Mouse (Mus musculus): ENCODE data around the gene Lsm5. TPM values are rescaled to one million over a fixed set of nuclear protein-coding genes. Genes with fewer than 3 reads are reported as not detected.
A peak's percentile ranks its signal among the peaks of the same experiment; 100 is the strongest.

Gene Lsm5
- polyA plus RNA-seq (2014; fragmentation: Nextera tagmentation; extraction: Ambion mirVana): 172 and 177 TPM in 2 replicates

DNA sequence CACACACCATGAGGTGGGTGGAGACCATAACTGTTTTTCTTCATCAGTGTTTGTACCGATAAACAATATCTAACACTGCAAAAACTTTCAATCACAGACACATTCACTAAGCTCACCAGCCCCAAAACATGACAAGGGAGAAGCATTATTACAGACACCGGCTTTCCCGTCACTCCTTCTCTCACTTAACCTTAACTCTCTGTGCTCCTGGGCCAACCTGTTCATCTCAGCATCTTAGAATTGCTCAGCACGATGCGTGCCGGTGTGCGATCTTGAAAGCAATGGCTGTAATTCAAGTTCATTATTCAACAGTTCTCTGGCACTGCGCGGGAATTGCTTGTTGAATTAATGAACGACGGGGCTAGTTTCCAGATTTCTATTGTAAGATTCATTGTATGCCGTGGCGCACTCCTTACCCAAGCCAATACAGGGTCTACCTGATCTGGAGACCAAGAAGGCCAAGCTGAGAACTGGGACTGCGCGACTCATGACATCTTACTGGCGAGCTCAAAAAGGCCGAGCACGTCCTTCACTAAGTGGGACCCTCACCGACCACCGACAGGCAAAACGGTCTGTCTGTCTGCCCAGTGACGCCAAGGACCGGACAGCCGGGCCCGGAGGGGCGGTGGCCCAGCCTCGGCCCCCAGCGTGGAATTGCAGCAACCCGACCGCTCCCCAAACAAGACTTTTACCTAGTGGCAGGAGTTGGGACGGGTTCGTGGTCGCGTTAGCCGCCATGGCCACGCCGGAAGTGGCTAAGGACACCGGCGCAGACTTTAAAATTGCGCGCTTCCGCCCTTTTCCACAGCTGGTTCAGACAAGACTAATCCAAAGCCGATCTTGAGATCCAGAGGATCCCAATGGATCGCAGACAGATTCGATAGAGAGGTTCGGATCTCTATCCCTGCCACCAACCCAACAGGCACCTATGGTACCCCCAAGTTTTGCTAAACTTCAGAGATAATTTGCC is at the start of gene Lsm5:
Gene Lsm5, minus strand, starts transcription at position 780 of the 970 bp plus-strand sequence.
- no peaks in the 10 kb centered on the region for H3K9me3 ChIP-seq (ENCODE audit: control insufficient read depth, low read length)
- WGBS: under 1% methylated on average over 46 of the region's 46 CpGs
- no peaks in the 10 kb centered on the region for H3K4me1 ChIP-seq (ENCODE audit: control insufficient read depth, insufficient read depth, low read length)
- no peaks in the 10 kb centered on the region for H3K27me3 ChIP-seq (ENCODE audit: control insufficient read depth, insufficient read depth, low read length)
- H3K4me3 ChIP-seq (ENCODE audit: low read depth, low read length): peak within 1 kb of the TSS; percentile 83
- no peak within 1 kb of the TSS for H3K27ac ChIP-seq (ENCODE audit: low read depth, low read length)
- H3K36me3 ChIP-seq (ENCODE audit: control insufficient read depth, insufficient read depth, low read length): no peaks in the 10 kb centered on the region
- H3K9ac ChIP-seq (ENCODE audit: low read length): peak within 1 kb of the TSS; percentile 56
- ATAC-seq (ENCODE audit: insufficient read depth, low FRiP score, low TSS enrichment) (peak; percentile 88), DNase-seq (ENCODE audit: low spot score) (peak; percentile 88)
- peak within 1 kb of the TSS; percentile 75 for H3K4me2 ChIP-seq (ENCODE audit: low read depth)

DNA sequence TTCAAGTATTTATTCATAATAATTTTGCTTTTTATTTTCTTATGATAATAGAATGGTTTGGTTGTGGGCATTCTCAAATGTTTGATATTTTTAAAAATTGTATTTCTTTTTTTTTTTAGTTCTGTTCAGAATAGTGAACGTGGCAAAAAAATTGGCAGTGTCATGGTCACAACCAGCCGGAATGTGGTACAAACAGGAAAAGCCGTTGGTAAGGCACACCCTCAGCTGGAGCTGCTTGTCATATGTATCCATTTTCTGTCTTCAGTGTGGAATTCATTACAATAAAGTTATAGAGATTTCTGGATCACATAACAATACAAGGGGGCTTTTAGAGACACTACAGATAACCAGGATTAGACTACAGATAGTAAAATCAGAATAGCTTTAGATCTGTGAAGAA is 49.2 kb upstream of the Lsm5 start:
- Histone ChIP-seq H3K4me1 (ENCODE audit: control insufficient read depth, insufficient read depth, low read length) (no peaks in the 10 kb centered on the region), H3K9ac (ENCODE audit: low read length) (no peak overlapping the region), H3K36me3 (ENCODE audit: control insufficient read depth, insufficient read depth, low read length) (peaks cover 2% of the 10 kb centered on the region; the same call in 1 of the 2 replicates), H3K27ac (ENCODE audit: low read depth, low read length) (no peak overlapping the region), H3K9me3 (ENCODE audit: control insufficient read depth, low read length) (no peaks in the 10 kb centered on the region), H3K27me3 (ENCODE audit: control insufficient read depth, insufficient read depth, low read length) (no peaks in the 10 kb centered on the region), H3K4me2 (ENCODE audit: low read depth) (no peak overlapping the region), H3K4me3 (ENCODE audit: low read depth, low read length) (no peak overlapping the region)
- 93% methylated on average over 3 of the region's 3 CpGs for WGBS
- ATAC-seq (ENCODE audit: insufficient read depth, low FRiP score, low TSS enrichment) (no peak), DNase-seq (ENCODE audit: low spot score) (no peak)

DNA sequence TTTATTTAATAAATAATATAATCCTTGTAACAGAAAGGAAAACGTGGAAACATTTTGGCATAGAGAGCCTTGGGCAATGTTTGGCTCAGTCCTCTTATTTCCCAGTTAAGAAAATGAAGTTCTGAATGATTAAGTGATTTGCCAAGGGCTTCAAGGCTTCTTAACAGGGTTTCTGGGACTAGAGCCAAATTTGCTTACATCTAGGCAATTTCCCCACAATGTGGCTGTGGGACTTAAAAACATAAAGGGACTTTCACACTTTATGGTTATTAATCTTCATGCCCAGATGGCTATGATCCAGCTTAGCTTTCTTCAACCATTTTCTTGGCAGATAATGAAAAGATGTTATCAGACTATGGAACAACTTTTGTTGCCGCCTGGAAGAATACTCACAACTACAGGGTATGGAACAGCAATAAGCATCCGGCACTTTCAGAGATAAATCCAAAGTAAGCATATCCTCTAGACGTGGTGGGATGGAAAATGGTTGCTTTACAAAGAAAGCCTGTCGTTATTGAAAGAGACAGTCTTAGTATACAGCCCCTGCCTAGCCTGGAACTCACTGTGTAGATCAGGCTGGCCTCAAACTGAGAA is 41.5 kb upstream of the Lsm5 start:
- H3K27me3 ChIP-seq (ENCODE audit: control insufficient read depth, insufficient read depth, low read length): no peaks in the 10 kb centered on the region
- no peak overlapping the region for H3K4me3 ChIP-seq (ENCODE audit: low read depth, low read length)
- DNase-seq (ENCODE audit: low spot score) (no peak), ATAC-seq (ENCODE audit: insufficient read depth, low FRiP score, low TSS enrichment) (no peak)
- WGBS: 91% methylated on average over 5 of the region's 5 CpGs
- no peaks in the 10 kb centered on the region for H3K4me1 ChIP-seq (ENCODE audit: control insufficient read depth, insufficient read depth, low read length)
- H3K9me3 ChIP-seq (ENCODE audit: control insufficient read depth, low read length): no peaks in the 10 kb centered on the region
- H3K36me3 ChIP-seq (ENCODE audit: control insufficient read depth, insufficient read depth, low read length): peaks cover 4% of the 10 kb centered on the region; the same call in 1 of the 2 replicates
- no peak overlapping the region for H3K9ac ChIP-seq (ENCODE audit: low read length)
- H3K4me2 ChIP-seq (ENCODE audit: low read depth): no peak overlapping the region
- no peak overlapping the region for H3K27ac ChIP-seq (ENCODE audit: low read depth, low read length)

DNA sequence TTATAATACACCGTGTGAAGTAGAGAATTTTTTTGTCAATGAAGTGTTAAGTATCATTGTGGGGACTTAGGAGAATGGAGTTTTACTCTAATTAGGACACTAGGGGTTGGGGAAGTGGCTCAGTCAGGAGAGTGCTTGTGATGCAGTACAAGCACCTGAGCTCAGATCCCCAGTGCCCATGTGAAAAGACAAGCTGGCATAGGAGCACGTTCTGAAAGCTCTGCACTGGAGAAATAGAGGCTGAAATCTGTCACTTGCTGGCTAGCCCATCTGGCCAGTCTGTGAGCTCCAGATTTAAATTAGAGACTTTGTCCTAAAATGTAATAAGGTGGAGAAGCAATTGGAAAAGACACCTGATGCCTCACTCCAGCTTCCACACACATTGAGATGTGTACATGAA is 28.0 kb upstream of the Lsm5 start:
- Histone ChIP-seq H3K27me3 (ENCODE audit: control insufficient read depth, insufficient read depth, low read length) (no peaks in the 10 kb centered on the region), H3K4me2 (ENCODE audit: low read depth) (no peak overlapping the region), H3K9me3 (ENCODE audit: control insufficient read depth, low read length) (no peaks in the 10 kb centered on the region), H3K27ac (ENCODE audit: low read depth, low read length) (no peak overlapping the region), H3K36me3 (ENCODE audit: control insufficient read depth, insufficient read depth, low read length) (0 out of 2 replicates have a peak, but pooled peaks cover 2% of the 10 kb centered on the region), H3K4me3 (ENCODE audit: low read depth, low read length) (no peak overlapping the region), H3K9ac (ENCODE audit: low read length) (no peak overlapping the region), H3K4me1 (ENCODE audit: control insufficient read depth, insufficient read depth, low read length) (no peaks in the 10 kb centered on the region)
- ATAC-seq (ENCODE audit: insufficient read depth, low FRiP score, low TSS enrichment): no peak
- 83% methylated on average over 2 of the region's 2 CpGs for WGBS
- DNase-seq (ENCODE audit: low spot score): no peak

DNA sequence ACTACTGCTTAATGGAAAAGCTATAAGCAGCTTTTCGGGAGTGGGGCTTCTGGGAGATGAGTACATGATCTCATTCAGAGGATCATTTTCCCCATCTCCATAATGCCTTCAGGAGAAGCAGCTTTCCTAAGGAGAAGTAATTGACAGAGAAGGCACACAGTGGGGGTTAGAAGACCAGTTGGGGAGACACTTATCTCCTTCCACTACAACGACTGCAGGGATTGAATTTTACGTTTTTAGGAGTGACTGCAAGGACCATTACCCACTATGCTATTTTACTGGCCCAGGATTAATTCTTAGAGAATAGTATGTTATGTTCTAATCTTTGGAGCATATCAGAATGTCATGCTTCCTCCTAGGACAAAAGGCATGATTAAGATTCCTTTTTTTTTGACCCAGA is 16.4 kb upstream of the Lsm5 start:
- Histone ChIP-seq H3K27ac (ENCODE audit: low read depth, low read length) (no peak overlapping the region), H3K9ac (ENCODE audit: low read length) (no peak overlapping the region), H3K4me1 (ENCODE audit: control insufficient read depth, insufficient read depth, low read length) (peaks cover 4% of the 10 kb centered on the region; the same call in 1 of the 2 replicates), H3K4me2 (ENCODE audit: low read depth) (no peak overlapping the region), H3K27me3 (ENCODE audit: control insufficient read depth, insufficient read depth, low read length) (no peaks in the 10 kb centered on the region), H3K36me3 (ENCODE audit: control insufficient read depth, insufficient read depth, low read length) (no peaks in the 10 kb centered on the region), H3K9me3 (ENCODE audit: control insufficient read depth, low read length) (no peaks in the 10 kb centered on the region), H3K4me3 (ENCODE audit: low read depth, low read length) (no peak overlapping the region)
- no peak for ATAC-seq (ENCODE audit: insufficient read depth, low FRiP score, low TSS enrichment)
- no peak for DNase-seq (ENCODE audit: low spot score)
- 65% methylated on average over 3 of the region's 3 CpGs for WGBS

GRCm38 (mm10) chr6:56719071-56719470 is 14.6 kb upstream of the Lsm5 start:
- WGBS: 85% methylated on average over 1 of the region's 1 CpGs
- Histone ChIP-seq H3K4me3 (ENCODE audit: low read depth, low read length) (no peak overlapping the region), H3K27me3 (ENCODE audit: control insufficient read depth, insufficient read depth, low read length) (no peaks in the 10 kb centered on the region), H3K36me3 (ENCODE audit: control insufficient read depth, insufficient read depth, low read length) (no peaks in the 10 kb centered on the region), H3K4me2 (ENCODE audit: low read depth) (no peak overlapping the region), H3K9ac (ENCODE audit: low read length) (no peak overlapping the region), H3K9me3 (ENCODE audit: control insufficient read depth, low read length) (no peaks in the 10 kb centered on the region), H3K27ac (ENCODE audit: low read depth, low read length) (no peak overlapping the region), H3K4me1 (ENCODE audit: control insufficient read depth, insufficient read depth, low read length) (peaks cover 6% of the 10 kb centered on the region; the same call in 1 of the 2 replicates)
- ATAC-seq (ENCODE audit: insufficient read depth, low FRiP score, low TSS enrichment) (no peak), DNase-seq (ENCODE audit: low spot score) (no peak)

DNA sequence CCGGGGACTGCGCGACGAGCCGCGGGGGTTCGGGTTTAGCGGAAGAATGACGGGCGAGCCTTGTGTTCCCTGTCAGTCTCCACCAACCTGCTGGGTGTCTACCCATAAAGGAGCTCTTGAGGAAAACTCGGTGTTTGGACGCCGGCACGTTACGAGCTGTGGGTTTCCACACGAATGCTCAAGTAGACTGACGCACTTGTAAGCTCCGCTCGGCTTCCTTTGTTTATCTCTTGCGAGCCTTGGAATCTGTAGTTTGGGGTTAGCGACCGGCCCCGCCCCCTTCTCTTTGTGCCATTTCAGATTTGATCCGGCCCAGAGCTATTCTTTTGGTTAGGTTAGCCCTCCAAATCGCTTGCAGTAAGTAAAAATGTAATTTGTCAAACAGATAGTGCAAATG is 10.8 kb upstream of the Lsm5 start:
- H3K27ac ChIP-seq (ENCODE audit: low read depth, low read length): peak overlapping the region; percentile 93
- no peaks in the 10 kb centered on the region for H3K9me3 ChIP-seq (ENCODE audit: control insufficient read depth, low read length)
- H3K27me3 ChIP-seq (ENCODE audit: control insufficient read depth, insufficient read depth, low read length): no peaks in the 10 kb centered on the region
- H3K4me2 ChIP-seq (ENCODE audit: low read depth): peak overlapping the region; percentile 48
- ATAC-seq (ENCODE audit: insufficient read depth, low FRiP score, low TSS enrichment) (peak; percentile 56; the same call in 1 of the 2 replicates), DNase-seq (ENCODE audit: low spot score) (no peak)
- peaks cover 6% of the 10 kb centered on the region; the same call in 1 of the 2 replicates for H3K4me1 ChIP-seq (ENCODE audit: control insufficient read depth, insufficient read depth, low read length)
- WGBS: under 1% methylated on average over 25 of the region's 25 CpGs
- H3K9ac ChIP-seq (ENCODE audit: low read length): peak overlapping the region; percentile 78
- H3K36me3 ChIP-seq (ENCODE audit: control insufficient read depth, insufficient read depth, low read length): no peaks in the 10 kb centered on the region
- peak overlapping the region; percentile 62 for H3K4me3 ChIP-seq (ENCODE audit: low read depth, low read length)

- DNase-seq (ENCODE audit: low spot score) (peak; percentile 98), ATAC-seq (ENCODE audit: insufficient read depth, low FRiP score, low TSS enrichment) (peak; percentile 98)
- under 1% methylated on average over 57 of the region's 64 CpGs for WGBS
- Histone ChIP-seq H3K4me2 (ENCODE audit: low read depth) (peak within 1 kb of the TSS; percentile 48), H3K4me3 (ENCODE audit: low read depth, low read length) (peak within 1 kb of the TSS; percentile 62), H3K27me3 (ENCODE audit: control insufficient read depth, insufficient read depth, low read length) (no peaks in the 10 kb centered on the region), H3K36me3 (ENCODE audit: control insufficient read depth, insufficient read depth, low read length) (no peaks in the 10 kb centered on the region), H3K9ac (ENCODE audit: low read length) (peak within 1 kb of the TSS; percentile 78), H3K4me1 (ENCODE audit: control insufficient read depth, insufficient read depth, low read length) (peaks cover 6% of the 10 kb centered on the region; the same call in 1 of the 2 replicates), H3K9me3 (ENCODE audit: control insufficient read depth, low read length) (no peaks in the 10 kb centered on the region), H3K27ac (ENCODE audit: low read depth, low read length) (peak within 1 kb of the TSS; percentile 93)
Measured at GRCm38 (mm10) chr6:56714574-56715269, 10.2 kb upstream of the Lsm5 start, which contains the start of gene Avl9. Gene Avl9 (plus strand): TSS chr6:56714899.
